Mouse (Mus musculus) embryonic facial prominence, embryonic 13.5 days (tissue): Measurements from ENCODE around the gene Mtrf1l. TPM values are rescaled to one million over a fixed set of nuclear protein-coding genes. Genes with fewer than 3 reads are reported as not detected.

Source experiments
- ATAC-seq: fragments of 200-750 bp; cut with Nextera tagmentation; 2 replicates; pipeline ENCODE4 v1.8.0; 2017; ENCODE audit warnings: low read depth; ENCODE audit not compliant: insufficient number of reproducible peaks, insufficient read depth, low FRiP score, low TSS enrichment
- H3K27ac ChIP-seq: fragments of 300-500 bp; sonication (generic); 2 replicates; pipeline ENCODE4 v1.5.1; 2015; ENCODE audit warnings: moderate library complexity, mild to moderate bottlenecking, inconsistent platforms
- H3K27me3 ChIP-seq: fragments of 300-500 bp; sonication (generic); 2 replicates; pipeline ENCODE4 v1.6.1; 2015; ENCODE audit warnings: mild to moderate bottlenecking, inconsistent platforms
- H3K36me3 ChIP-seq: fragments of 300-500 bp; sonication (generic); 2 replicates; pipeline ENCODE4 v1.6.1; 2015; ENCODE audit warnings: mild to moderate bottlenecking, inconsistent platforms
- H3K4me1 ChIP-seq: fragments of 300-500 bp; sonication (generic); 2 replicates; pipeline ENCODE4 v1.6.1; 2015; ENCODE audit warnings: inconsistent platforms
- H3K4me2 ChIP-seq: fragments of 300-500 bp; sonication (generic); 2 replicates; pipeline ENCODE4 v1.6.1; 2015; ENCODE audit warnings: moderate library complexity, mild to moderate bottlenecking, inconsistent platforms
- H3K4me3 ChIP-seq: fragments of 300-500 bp; sonication (generic); 2 replicates; pipeline ENCODE4 v1.5.1; 2015; ENCODE audit warnings: mild to moderate bottlenecking, inconsistent platforms
- H3K9ac ChIP-seq: fragments of 300-500 bp; sonication (generic); 2 replicates; pipeline ENCODE4 v1.6.1; 2015; ENCODE audit warnings: mild to moderate bottlenecking, inconsistent platforms
- H3K9me3 ChIP-seq: fragments of 300-500 bp; sonication (generic); 2 replicates; pipeline ENCODE4 v1.6.1; 2016; ENCODE audit warnings: inconsistent platforms
- WGBS: fragments of 180-500 bp; shearing (Covaris S2); methylation state at CpG from one replicate; pipeline ENCODE4 v1.1.7; 2015; ENCODE audit warnings: mixed read lengths; 5-methylcytosine and 5-hydroxymethylcytosine counted together
- polyA plus RNA-seq: library from polyadenylated mRNA; unstranded; fragments of >200 nt; fragmentation: Nextera tagmentation; extraction: Ambion mirVana; gene quantifications from 2 replicates; pipeline ENCODE4 v1.2.1, GENCODE M21; 2015

The Mtrf1l gene
- polyA plus RNA-seq, 1 experiment from 2014 or later: 17.5 TPM

DNA sequence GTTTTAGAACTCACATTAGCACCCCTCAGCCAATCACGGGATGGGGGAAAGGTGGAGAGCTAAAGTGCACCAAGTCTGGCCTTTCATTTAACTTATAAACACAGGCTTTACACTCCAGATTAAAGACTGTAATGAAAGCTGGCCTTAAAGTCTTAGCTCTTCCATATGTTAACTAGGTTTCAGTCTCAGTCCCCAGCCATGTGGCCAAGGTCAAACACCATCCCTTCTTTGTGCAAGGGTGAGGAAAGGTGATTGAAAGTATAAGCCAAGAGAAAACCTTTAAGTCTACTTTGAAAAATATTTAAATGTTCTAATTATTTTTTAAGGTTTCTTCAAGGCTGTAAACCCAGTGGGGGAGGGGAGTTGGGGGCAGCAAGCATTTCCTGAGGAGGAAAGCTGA, 20.0 kb downstream of the Mtrf1l start:
- WGBS: 0% methylated on average over 1 of the region's 1 CpGs
- H3K4me2 ChIP-seq: peak overlapping the region; percentile 95
- H3K4me1 ChIP-seq: peaks cover 14% of the 10 kb centered on the region
- no peaks in the 10 kb centered on the region for H3K9me3 ChIP-seq
- peak overlapping the region; percentile 71 for H3K9ac ChIP-seq
- H3K27me3 ChIP-seq: no peaks in the 10 kb centered on the region
- no peak for ATAC-seq
- H3K4me3 ChIP-seq: peak overlapping the region; percentile 87
- H3K27ac ChIP-seq: no peak overlapping the region
- H3K36me3 ChIP-seq: peaks cover 34% of the 10 kb centered on the region

DNA sequence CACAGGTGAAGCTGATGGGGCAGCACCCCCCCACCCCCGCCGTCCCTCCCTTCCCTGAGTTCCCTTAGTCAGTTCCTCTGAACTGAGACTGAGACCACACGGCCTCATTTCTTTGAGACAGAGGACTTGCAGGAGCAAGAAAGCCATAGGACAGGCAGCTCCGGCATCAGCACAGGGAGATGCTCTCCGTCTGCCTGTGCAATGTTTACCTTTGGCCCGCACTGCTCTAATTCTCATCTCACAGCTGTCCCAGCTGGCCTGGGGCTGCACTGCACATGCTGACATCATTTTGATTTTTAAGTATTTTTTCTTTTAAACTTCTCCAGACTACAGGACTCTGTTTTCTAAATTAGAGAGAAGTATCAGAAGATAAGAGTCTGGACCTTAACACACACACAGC, 20.8 kb downstream of the Mtrf1l start:
- peak overlapping the region; percentile 53 for H3K9ac ChIP-seq
- whole genome bisulfite sequencing: 23% methylated on average over 6 of the region's 6 CpGs
- no peak overlapping the region for H3K27ac ChIP-seq
- peaks cover 14% of the 10 kb centered on the region for H3K4me1 ChIP-seq
- H3K36me3 ChIP-seq: peaks cover 43% of the 10 kb centered on the region
- no peaks in the 10 kb centered on the region for H3K27me3 ChIP-seq
- peak overlapping the region; percentile 95 for H3K4me2 ChIP-seq
- ATAC-seq: no peak
- peak overlapping the region; percentile 87 for H3K4me3 ChIP-seq
- H3K9me3 ChIP-seq: no peaks in the 10 kb centered on the region

DNA sequence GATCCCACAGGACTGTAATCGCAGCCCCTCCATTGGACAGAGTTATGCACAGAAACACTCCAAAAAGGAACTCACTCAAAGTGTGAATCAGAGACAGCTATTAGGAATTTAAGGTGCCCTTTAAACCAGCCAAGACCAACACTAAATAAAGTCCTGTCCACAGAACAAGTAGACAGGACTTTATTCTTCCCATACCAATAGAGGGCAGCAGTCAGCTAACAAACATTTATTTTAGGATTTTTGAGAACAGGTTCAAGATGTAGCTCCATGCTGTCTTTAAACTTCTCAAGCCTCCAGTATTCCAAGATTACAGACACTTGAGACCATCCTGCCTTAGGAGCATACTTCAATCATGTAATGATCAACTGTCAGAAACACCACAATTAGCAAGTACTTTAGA, 23.2 kb downstream of the Mtrf1l start:
- peaks cover 14% of the 10 kb centered on the region for H3K4me1 ChIP-seq
- H3K27ac ChIP-seq: no peak overlapping the region
- no peak overlapping the region for H3K9ac ChIP-seq
- WGBS: 92% methylated on average over 1 of the region's 1 CpGs
- no peaks in the 10 kb centered on the region for H3K27me3 ChIP-seq
- no peak overlapping the region for H3K4me3 ChIP-seq
- no peaks in the 10 kb centered on the region for H3K9me3 ChIP-seq
- H3K36me3 ChIP-seq: peaks cover 48% of the 10 kb centered on the region
- no peak overlapping the region for H3K4me2 ChIP-seq
- ATAC-seq: no peak

DNA sequence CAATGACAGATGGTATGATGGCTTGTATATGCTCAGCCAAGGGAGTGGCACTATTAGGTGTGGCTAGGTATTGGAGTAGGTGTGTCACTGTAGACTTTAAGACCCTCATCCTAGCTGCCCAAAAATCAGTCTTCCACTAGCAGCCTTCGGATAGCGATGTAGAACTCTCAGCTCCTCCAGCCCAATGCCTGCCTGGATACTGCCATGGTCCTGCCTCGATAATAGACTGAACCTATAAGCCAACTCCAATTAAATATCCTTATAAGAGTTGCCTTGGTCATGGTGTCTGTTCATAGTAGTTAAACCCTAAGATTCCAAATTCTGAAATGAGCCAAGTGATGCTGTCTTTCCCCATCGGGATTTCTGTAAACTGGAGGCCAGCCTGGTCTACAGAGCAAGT, 25.6 kb downstream of the Mtrf1l start:
- Histone ChIP-seq H3K4me3 (no peak overlapping the region), H3K4me1 (peaks cover 7% of the 10 kb centered on the region), H3K9me3 (no peaks in the 10 kb centered on the region), H3K27ac (no peak overlapping the region), H3K9ac (no peak overlapping the region), H3K27me3 (no peaks in the 10 kb centered on the region), H3K36me3 (peaks cover 48% of the 10 kb centered on the region), H3K4me2 (no peak overlapping the region)
- WGBS: 85% methylated on average over 4 of the region's 4 CpGs
- ATAC-seq: no peak

DNA sequence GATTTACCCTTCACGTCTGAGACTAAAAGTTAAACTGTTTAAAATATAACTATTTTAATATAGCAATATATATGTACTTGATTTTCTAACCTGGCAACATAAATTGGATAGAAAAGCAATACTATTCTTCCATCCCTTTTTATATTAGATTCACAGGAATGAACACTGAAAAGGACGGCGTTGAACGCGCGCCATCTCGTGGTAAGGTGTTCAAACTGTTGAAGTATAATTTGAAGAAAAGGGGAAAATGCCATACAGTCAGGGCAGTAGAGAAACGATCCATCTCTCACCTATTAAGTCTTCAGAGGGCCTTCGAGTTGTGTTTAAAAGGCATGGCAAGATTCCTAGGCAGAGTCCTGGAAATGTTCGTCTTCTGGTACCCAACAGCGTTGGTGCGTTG, 33.1 kb downstream of the Mtrf1l start:
- Histone ChIP-seq H3K9me3 (no peaks in the 10 kb centered on the region), H3K27me3 (no peaks in the 10 kb centered on the region), H3K4me1 (no peaks in the 10 kb centered on the region), H3K36me3 (no peaks in the 10 kb centered on the region), H3K4me3 (no peak overlapping the region), H3K4me2 (no peak overlapping the region), H3K9ac (no peak overlapping the region), H3K27ac (no peak overlapping the region)
- no peak for ATAC-seq
- WGBS: 21% methylated on average over 12 of the region's 12 CpGs

DNA sequence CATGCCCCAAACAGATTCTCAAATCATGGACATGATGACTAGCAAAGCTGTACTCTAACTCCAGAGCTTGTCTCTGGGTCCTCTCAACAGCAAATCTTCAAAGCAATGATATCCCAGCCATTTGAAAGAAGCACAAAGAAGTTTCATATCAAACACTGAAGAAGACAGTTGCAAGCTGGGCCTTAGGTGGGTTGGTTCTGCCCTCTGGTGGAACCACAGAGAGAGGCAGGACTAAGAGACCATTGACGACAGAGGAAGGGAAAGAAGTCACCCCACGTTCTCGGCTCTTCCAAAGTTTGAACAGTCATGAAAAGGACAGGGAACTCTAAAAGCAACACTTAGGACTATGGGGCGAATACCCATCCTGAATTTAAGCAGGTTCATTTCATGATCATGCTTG, 36.8 kb downstream of the Mtrf1l start:
- no peak overlapping the region for H3K4me3 ChIP-seq
- no peaks in the 10 kb centered on the region for H3K9me3 ChIP-seq
- 14% methylated on average over 4 of the region's 4 CpGs for WGBS
- H3K4me1 ChIP-seq: no peaks in the 10 kb centered on the region
- no peaks in the 10 kb centered on the region for H3K36me3 ChIP-seq
- no peak overlapping the region for H3K9ac ChIP-seq
- H3K4me2 ChIP-seq: no peak overlapping the region
- H3K27me3 ChIP-seq: no peaks in the 10 kb centered on the region
- no peak for ATAC-seq
- H3K27ac ChIP-seq: no peak overlapping the region

Other genes starting within 250 kb of the Mtrf1l start
- 3.2 and 3.5 TPM in 2 replicates for gene Myct1, start 230.1 kb downstream of the Mtrf1l start, polyA plus RNA-seq
- 1.3 TPM in 1 of 2 replicates, not detected in the other for gene Vip, start 184.7 kb downstream of the Mtrf1l start, polyA plus RNA-seq
- gene Fbxo5, start 18.3 kb downstream of the Mtrf1l start, polyA plus RNA-seq: 75.8 and 76.6 TPM in 2 replicates
- 1.6 and 1.7 TPM in 2 replicates for gene Rgs17, start 98.5 kb upstream of the Mtrf1l start, polyA plus RNA-seq